23 mouse cellular contexts compared by ENCODE assay signal in the genomic region with DNA sequence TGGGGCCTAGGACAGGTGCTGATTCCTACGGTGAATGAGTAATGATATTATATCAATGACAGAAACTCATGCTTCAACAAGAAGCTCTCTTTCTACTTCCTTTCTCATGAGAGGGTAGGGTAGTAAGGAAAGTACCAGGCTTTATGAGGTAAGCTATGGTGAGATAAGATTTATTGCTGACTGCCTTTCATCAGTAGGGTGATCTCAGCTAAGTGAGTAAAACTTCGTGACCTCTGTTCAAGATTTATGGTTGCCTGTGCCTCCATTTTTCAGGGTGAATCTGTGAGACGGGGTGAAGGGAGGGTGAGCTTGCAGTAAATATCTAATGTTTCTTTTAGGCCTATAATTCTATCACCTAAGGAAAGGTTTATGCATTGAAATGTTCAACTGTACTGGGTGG.
DNase-seq lines count a peak whose midpoint lies in the region; ATAC-seq and TF ChIP-seq lines count a peak whose summit lies in the region.
"Had no signal": no experiment of that assay in that cellular context is flagged by ENCODE, and none has a peak within 500 bp of the region (broad histone marks: within the 10 kb centered on the region; RNA-seq: fewer than 3 reads in every experiment).

No protein-coding gene starts in this region.

- no peak overlapping the region for H3K27ac ChIP-seq in kidney, embryonic 15.5 days
- no peak overlapping the region; the same call in 1 of the 2 replicates for H3K27ac ChIP-seq in intestine, embryonic 15.5 days
- H3K27ac ChIP-seq in small intestine, adult 2 months (ENCODE audit: insufficient read depth, low read depth, low read length), result peak overlapping the region; percentile 69
- H3K27ac ChIP-seq: embryonic facial prominence, embryonic 12.5 days; forebrain, embryonic 12.5 days; heart, adult 2 months; heart, embryonic 13.5 days; hindbrain, embryonic 12.5 days; limb, embryonic 15.5 days; stomach, postnatal 0 days had no signal

- H3K27me3 ChIP-seq in kidney, embryonic 15.5 days, result no peaks in the 10 kb centered on the region
- H3K27me3 ChIP-seq in intestine, embryonic 15.5 days (replicated peaks), result no peaks in the 10 kb centered on the region
- no peaks in the 10 kb centered on the region for H3K27me3 ChIP-seq in small intestine, adult 2 months (ENCODE audit: control insufficient read depth, insufficient read depth, low read length)
- H3K27me3 ChIP-seq: embryonic facial prominence, embryonic 12.5 days; forebrain, embryonic 12.5 days; heart, embryonic 13.5 days; hindbrain, embryonic 12.5 days; limb, embryonic 15.5 days; megakaryocyte, embryonic 14.5 days had no signal

- peak; percentile 82 for ATAC-seq in kidney, embryonic 15.5 days (replicated peaks; ENCODE audit: low FRiP score)
- ATAC-seq in intestine, embryonic 15.5 days, result peak; percentile 97

- no peak for TF ChIP-seq CTCF in small intestine, adult 2 months (IDR thresholded peaks at IDR 0.05; ENCODE audit: extremely low read depth, insufficient read length, insufficient replicate concordance, low read depth, low read length)

- H3K9ac ChIP-seq in kidney, embryonic 15.5 days, result no peak overlapping the region
- H3K9ac ChIP-seq in intestine, embryonic 15.5 days, result no peak overlapping the region
- H3K9ac ChIP-seq: embryonic facial prominence, embryonic 12.5 days; forebrain, embryonic 12.5 days; heart, embryonic 13.5 days; hindbrain, embryonic 12.5 days; limb, embryonic 15.5 days had no signal

- TF ChIP-seq POLR2A in small intestine, adult 2 months (IDR thresholded peaks at IDR 0.05; ENCODE audit: low read depth, low read length), result no peak

- H3K4me2 ChIP-seq in kidney, embryonic 15.5 days, result no peak overlapping the region
- no peak overlapping the region for H3K4me2 ChIP-seq in intestine, embryonic 15.5 days (replicated peaks)
- H3K4me2 ChIP-seq: embryonic facial prominence, embryonic 12.5 days; forebrain, embryonic 12.5 days; heart, embryonic 13.5 days; hindbrain, embryonic 12.5 days; limb, embryonic 15.5 days had no signal

- 32% methylated on average over 3 of the region's 3 CpGs for WGBS in kidney, embryonic 15.5 days
- 61% methylated on average over 3 of the region's 3 CpGs for WGBS in intestine, embryonic 15.5 days
- 31% methylated on average over 3 of the region's 3 CpGs for WGBS in small intestine, adult 2 months

- no peak overlapping the region for H3K4me3 ChIP-seq in kidney, embryonic 15.5 days (replicated peaks)
- no peak overlapping the region for H3K4me3 ChIP-seq in intestine, embryonic 15.5 days (replicated peaks)
- no peak overlapping the region for H3K4me3 ChIP-seq in small intestine, adult 2 months (ENCODE audit: low read depth, low read length)
- H3K4me3 ChIP-seq: embryonic facial prominence, embryonic 12.5 days; erythroblast, embryonic 14.5 days; forebrain, embryonic 12.5 days; heart, adult 2 months; heart, embryonic 13.5 days; hindbrain, embryonic 12.5 days; limb, embryonic 15.5 days; megakaryocyte, embryonic 14.5 days had no signal

- peak; percentile 4 for DNase-seq in adrenal gland, adult 8-10 months
- no peak for DNase-seq in adrenal gland, postnatal 14 days
- no peak for DNase-seq in kidney, adult 18-20 months
- no peak for DNase-seq in liver
- DNase-seq: cerebellum, adult 18-20 months; cerebellum, postnatal 36 days; gastrocnemius, postnatal 36 days; heart, adult 2 months; left cerebral cortex, postnatal 4 days; lung, postnatal 14 days; midbrain, embryonic 14.5 days; thymus, adult 2 months had no signal

- H3K4me1 ChIP-seq in kidney, embryonic 15.5 days, result no peaks in the 10 kb centered on the region
- H3K4me1 ChIP-seq in intestine, embryonic 15.5 days (replicated peaks), result no peaks in the 10 kb centered on the region
- peaks cover 6% of the 10 kb centered on the region; the same call in 1 of the 2 replicates for H3K4me1 ChIP-seq in small intestine, adult 2 months (ENCODE audit: control insufficient read depth, insufficient read depth, insufficient read length, low read length)
- H3K4me1 ChIP-seq: forebrain, embryonic 12.5 days; hindbrain, embryonic 12.5 days; megakaryocyte, embryonic 14.5 days had no signal

- no peaks in the 10 kb centered on the region for H3K9me3 ChIP-seq in kidney, embryonic 15.5 days (replicated peaks)
- H3K9me3 ChIP-seq in intestine, embryonic 15.5 days, result no peaks in the 10 kb centered on the region
- H3K9me3 ChIP-seq: embryonic facial prominence, embryonic 12.5 days; forebrain, embryonic 12.5 days; heart, embryonic 13.5 days; hindbrain, embryonic 12.5 days; limb, embryonic 15.5 days had no signal

- H3K36me3 ChIP-seq in kidney, embryonic 15.5 days, result no peaks in the 10 kb centered on the region
- H3K36me3 ChIP-seq in intestine, embryonic 15.5 days, result no peaks in the 10 kb centered on the region
- H3K36me3 ChIP-seq in small intestine, adult 2 months (ENCODE audit: control insufficient read depth, insufficient read depth, low read length), result no peaks in the 10 kb centered on the region
- H3K36me3 ChIP-seq: embryonic facial prominence, embryonic 12.5 days; forebrain, embryonic 12.5 days; heart, embryonic 13.5 days; hindbrain, embryonic 12.5 days; limb, embryonic 15.5 days had no signal
